Mouse (Mus musculus): ENCODE results near the gene Lrrc4b. TPM values are rescaled to one million over a fixed set of nuclear protein-coding genes. Genes with fewer than 3 reads are reported as not detected.

The Lrrc4b gene
- polyA plus RNA-seq, 1 experiment = 0.22 TPM

DNA sequence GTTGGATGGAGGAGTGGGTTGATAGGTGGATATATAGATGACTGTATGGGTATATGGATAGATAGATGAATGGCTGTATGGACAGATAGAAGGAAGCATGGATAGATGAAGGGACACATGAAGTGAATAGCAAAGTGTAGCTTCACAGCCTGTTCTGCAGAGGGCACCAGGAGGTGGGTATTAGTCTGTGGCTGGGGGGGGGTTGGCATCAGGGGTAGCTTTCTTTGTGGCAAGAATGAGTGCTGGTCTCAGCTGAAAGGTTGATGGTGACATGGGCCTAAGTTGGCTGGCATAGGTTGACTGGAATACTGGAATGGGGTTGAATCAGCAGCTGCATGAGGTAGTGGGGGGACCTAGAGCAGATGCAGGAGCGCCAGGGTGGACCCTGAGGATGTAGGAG is 12.4 kb downstream of the Lrrc4b start:
- Histone ChIP-seq H3K4me1 (ENCODE audit: control insufficient read depth, insufficient read depth, insufficient read length) (no peaks in the 10 kb centered on the region), H3K36me3 (ENCODE audit: control insufficient read depth, insufficient read depth, low read length) (no peaks in the 10 kb centered on the region), H3K27me3 (ENCODE audit: control insufficient read depth, insufficient read depth, low read length) (peaks cover 16% of the 10 kb centered on the region), H3K27ac (ENCODE audit: insufficient read depth, low read length) (no peak overlapping the region), H3K4me3 (ENCODE audit: extremely low read depth, insufficient read depth, insufficient read length) (no peak overlapping the region)
- DNase-seq (ENCODE audit: low read depth in 1 of 2, low spot score in 2 of 2) = no peak
- WGBS = 27% methylated on average over 1 of the region's 1 CpGs
- TF ChIP-seq CTCF (IDR thresholded peaks at IDR 0.05; ENCODE audit: extremely low read depth, insufficient read depth, insufficient read length, insufficient replicate concordance) (no peak), POLR2A (IDR thresholded peaks at IDR 0.05; ENCODE audit: low read depth, low read length) (no peak)

DNA sequence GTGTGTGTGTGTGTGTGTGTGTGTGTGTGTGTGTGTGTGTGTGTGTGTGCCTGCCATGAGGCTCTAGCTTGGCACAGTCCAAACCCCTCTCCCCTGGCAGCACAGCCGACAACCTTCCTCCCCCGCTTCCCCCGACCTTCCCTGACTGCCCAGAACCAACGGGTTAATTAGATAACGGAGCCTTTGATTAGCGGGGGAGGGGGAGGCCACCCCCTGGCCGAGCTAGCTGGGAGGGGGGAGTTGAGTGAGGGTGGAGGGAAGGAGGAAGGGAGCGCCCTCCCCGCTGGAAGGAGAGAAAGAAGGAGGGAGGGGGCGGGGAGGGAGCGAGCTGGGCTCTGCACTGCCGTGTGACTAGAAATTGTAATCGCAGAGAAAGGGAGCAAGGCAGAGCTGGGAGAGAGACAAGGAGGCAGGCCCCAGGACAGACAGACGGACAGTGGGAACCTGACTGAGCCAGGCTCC is 12.9 kb downstream of the Lrrc4b start:
- H3K4me3 ChIP-seq (ENCODE audit: extremely low read depth, insufficient read depth, insufficient read length) = no peak overlapping the region
- H3K4me1 ChIP-seq (ENCODE audit: control insufficient read depth, insufficient read depth, insufficient read length) = no peaks in the 10 kb centered on the region
- WGBS = 7% methylated on average over 14 of the region's 14 CpGs
- H3K27me3 ChIP-seq (ENCODE audit: control insufficient read depth, insufficient read depth, low read length) = peaks cover 16% of the 10 kb centered on the region
- TF ChIP-seq POLR2A (IDR thresholded peaks at IDR 0.05; ENCODE audit: low read depth, low read length) (no peak), CTCF (IDR thresholded peaks at IDR 0.05; ENCODE audit: extremely low read depth, insufficient read depth, insufficient read length, insufficient replicate concordance) (no peak)
- no peaks in the 10 kb centered on the region for H3K36me3 ChIP-seq (ENCODE audit: control insufficient read depth, insufficient read depth, low read length)
- no peak for DNase-seq (ENCODE audit: low read depth in 1 of 2, low spot score in 2 of 2)
- no peak overlapping the region for H3K27ac ChIP-seq (ENCODE audit: insufficient read depth, low read length)

GRCm38 (mm10) chr7:44442407-44442821 is 13.6 kb downstream of the Lrrc4b start:
- TF ChIP-seq POLR2A (IDR thresholded peaks at IDR 0.05; ENCODE audit: low read depth, low read length) (no peak), CTCF (IDR thresholded peaks at IDR 0.05; ENCODE audit: extremely low read depth, insufficient read depth, insufficient read length, insufficient replicate concordance) (no peak)

DNA sequence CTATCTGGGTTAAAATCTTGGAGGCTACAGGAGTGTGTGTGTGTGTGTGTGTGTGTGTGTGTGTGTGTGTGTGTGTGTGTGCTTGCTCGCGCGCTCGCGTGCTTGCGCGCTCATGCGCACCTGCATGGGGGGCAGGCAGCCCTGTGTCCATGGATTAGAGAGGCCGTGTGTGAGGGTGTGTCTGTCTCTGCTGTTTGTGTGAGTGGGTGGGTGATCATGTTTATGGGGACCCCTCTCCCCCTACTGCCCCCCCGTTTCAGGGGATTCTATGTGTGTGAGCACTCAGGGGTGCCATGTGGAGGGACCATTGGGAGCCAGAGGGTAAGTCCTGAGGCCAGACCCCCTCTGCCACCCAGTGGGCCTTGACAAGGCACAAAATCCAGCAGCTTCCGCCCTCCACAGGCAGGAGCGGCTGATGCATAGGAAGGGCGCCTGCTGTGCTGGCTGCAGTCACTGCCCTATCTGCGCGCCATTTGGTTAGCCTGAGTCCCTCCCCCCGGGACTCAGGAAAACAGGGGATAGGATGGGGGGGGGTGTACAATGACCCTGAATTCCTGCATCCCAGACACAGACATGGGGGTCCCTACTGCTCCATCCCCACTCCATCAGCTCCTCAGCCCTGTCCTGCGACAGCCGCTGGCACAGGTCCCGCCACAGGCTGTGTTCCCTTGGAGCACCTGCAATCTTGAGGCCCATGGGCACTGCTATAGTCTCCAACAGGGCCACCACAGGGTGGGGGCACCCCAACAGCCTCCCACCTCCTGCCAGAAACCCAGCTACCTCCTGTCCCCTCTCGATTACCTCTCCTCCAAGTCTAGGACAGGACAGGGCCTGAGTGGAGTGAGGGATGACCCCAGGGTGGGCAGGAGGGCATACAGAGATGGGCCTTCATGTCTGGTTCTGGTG is 14.7 kb downstream of the Lrrc4b start:
- Histone ChIP-seq H3K27me3 (ENCODE audit: control insufficient read depth, insufficient read depth, low read length) (peaks cover 16% of the 10 kb centered on the region), H3K4me3 (ENCODE audit: extremely low read depth, insufficient read depth, insufficient read length) (no peak overlapping the region), H3K4me1 (ENCODE audit: control insufficient read depth, insufficient read depth, insufficient read length) (no peaks in the 10 kb centered on the region), H3K36me3 (ENCODE audit: control insufficient read depth, insufficient read depth, low read length) (no peaks in the 10 kb centered on the region), H3K27ac (ENCODE audit: insufficient read depth, low read length) (no peak overlapping the region)
- 23% methylated on average over 20 of the region's 20 CpGs for WGBS
- no peak for DNase-seq (ENCODE audit: low read depth in 1 of 2, low spot score in 2 of 2)
- no peak for TF ChIP-seq CTCF (IDR thresholded peaks at IDR 0.05; ENCODE audit: extremely low read depth, insufficient read depth, insufficient read length, insufficient replicate concordance)
- no peak for TF ChIP-seq POLR2A (IDR thresholded peaks at IDR 0.05; ENCODE audit: low read depth, low read length)

More at GRCm38 (mm10) chr7:44442407-44442821, 13.6 kb downstream of the Lrrc4b start:
- no peak overlapping the region for H3K27ac ChIP-seq (ENCODE audit: insufficient read depth, low read length)
- H3K4me1 ChIP-seq (ENCODE audit: control insufficient read depth, insufficient read depth, insufficient read length) = no peaks in the 10 kb centered on the region
- no peak overlapping the region for H3K4me3 ChIP-seq (ENCODE audit: extremely low read depth, insufficient read depth, insufficient read length)
- peaks cover 16% of the 10 kb centered on the region for H3K27me3 ChIP-seq (ENCODE audit: control insufficient read depth, insufficient read depth, low read length)
- 7% methylated on average over 14 of the region's 14 CpGs for WGBS
- no peaks in the 10 kb centered on the region for H3K36me3 ChIP-seq (ENCODE audit: control insufficient read depth, insufficient read depth, low read length)
- DNase-seq (ENCODE audit: low read depth in 1 of 2, low spot score in 2 of 2) = no peak

DNA sequence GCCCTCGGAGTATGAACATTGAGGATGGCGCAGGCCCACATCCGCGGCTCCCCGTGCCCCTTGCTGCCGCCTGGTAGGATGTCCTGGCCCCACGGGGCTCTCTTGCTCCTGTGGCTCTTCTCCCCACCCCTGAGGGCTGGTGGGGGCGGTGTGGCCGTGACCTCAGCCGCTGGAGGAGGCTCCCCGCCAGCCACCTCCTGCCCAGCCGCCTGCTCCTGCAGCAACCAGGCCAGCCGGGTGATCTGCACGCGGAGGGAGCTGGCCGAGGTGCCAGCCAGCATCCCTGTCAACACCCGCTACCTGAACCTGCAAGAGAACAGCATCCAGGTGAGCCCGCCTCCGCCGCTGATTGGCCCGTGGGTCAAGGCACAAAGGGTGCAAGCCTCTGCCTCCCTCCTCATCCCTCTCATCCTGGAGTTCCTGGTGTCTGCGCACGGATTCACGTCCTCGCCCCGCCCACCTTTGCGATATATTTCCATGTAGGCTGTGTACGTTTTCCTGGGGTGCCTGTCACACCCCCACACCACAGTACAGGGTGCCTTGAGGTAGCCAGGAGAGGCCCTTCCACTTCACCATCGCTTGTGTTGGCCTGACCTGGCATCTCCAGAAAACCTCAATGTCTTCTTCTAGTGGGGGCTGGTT is 16.2 kb downstream of the Lrrc4b start:
- H3K36me3 ChIP-seq (ENCODE audit: control insufficient read depth, insufficient read depth, low read length) = no peaks in the 10 kb centered on the region
- no peak for DNase-seq (ENCODE audit: low read depth in 1 of 2, low spot score in 2 of 2)
- TF ChIP-seq POLR2A (IDR thresholded peaks at IDR 0.05; ENCODE audit: low read depth, low read length) (no peak), CTCF (IDR thresholded peaks at IDR 0.05; ENCODE audit: extremely low read depth, insufficient read depth, insufficient read length, insufficient replicate concordance) (no peak)
- H3K4me3 ChIP-seq (ENCODE audit: extremely low read depth, insufficient read depth, insufficient read length) = no peak overlapping the region
- H3K27ac ChIP-seq (ENCODE audit: insufficient read depth, low read length) = no peak overlapping the region
- 9% methylated on average over 29 of the region's 29 CpGs for WGBS
- no peaks in the 10 kb centered on the region for H3K4me1 ChIP-seq (ENCODE audit: control insufficient read depth, insufficient read depth, insufficient read length)
- H3K27me3 ChIP-seq (ENCODE audit: control insufficient read depth, insufficient read depth, low read length) = peaks cover 16% of the 10 kb centered on the region

DNA sequence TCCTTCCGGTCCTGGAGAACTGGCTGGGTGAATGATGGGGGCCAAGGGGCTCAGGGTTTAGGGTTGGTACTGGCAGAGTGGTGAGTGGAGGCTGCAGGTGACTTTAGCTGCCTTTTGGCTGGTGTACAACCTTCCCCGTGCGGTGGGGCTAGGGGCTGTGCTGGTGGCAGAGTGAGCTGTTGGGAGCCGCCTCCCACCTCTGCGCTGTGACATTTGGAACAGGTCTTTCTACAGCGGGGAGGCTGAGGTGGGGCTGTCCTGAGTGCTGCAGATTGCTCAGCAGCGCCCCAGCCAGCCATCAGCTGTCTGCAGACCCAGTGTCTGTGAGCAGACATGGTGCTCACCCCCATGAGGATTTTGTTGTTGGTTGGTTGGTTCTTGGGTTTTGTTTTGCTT is 16.7 kb downstream of the Lrrc4b start:
- TF ChIP-seq CTCF (IDR thresholded peaks at IDR 0.05; ENCODE audit: extremely low read depth, insufficient read depth, insufficient read length, insufficient replicate concordance) (no peak), POLR2A (IDR thresholded peaks at IDR 0.05; ENCODE audit: low read depth, low read length) (no peak)

More for the DNA sequence above, 16.7 kb downstream of the Lrrc4b start:
- H3K36me3 ChIP-seq (ENCODE audit: control insufficient read depth, insufficient read depth, low read length) = no peaks in the 10 kb centered on the region
- H3K27ac ChIP-seq (ENCODE audit: insufficient read depth, low read length) = no peak overlapping the region
- no peak overlapping the region for H3K4me3 ChIP-seq (ENCODE audit: extremely low read depth, insufficient read depth, insufficient read length)
- no peaks in the 10 kb centered on the region for H3K4me1 ChIP-seq (ENCODE audit: control insufficient read depth, insufficient read depth, insufficient read length)
- no peak for DNase-seq (ENCODE audit: low read depth in 1 of 2, low spot score in 2 of 2)
- 13% methylated on average over 7 of the region's 7 CpGs for WGBS
- peaks cover 16% of the 10 kb centered on the region for H3K27me3 ChIP-seq (ENCODE audit: control insufficient read depth, insufficient read depth, low read length)

Data from spleen, adult 2 months (tissue).